Mouse (Mus musculus) midbrain, postnatal 0 days (tissue): ENCODE data around the gene Alg5. TPM values are rescaled to one million over a fixed set of nuclear protein-coding genes. Genes with fewer than 3 reads are reported as not detected.

Source experiments
- ATAC-seq: fragments of 200-750 bp; cut with Nextera tagmentation; 2 replicates; pipeline ENCODE4 v1.8.0; 2017; ENCODE audit warnings: moderate number of reproducible peaks, mild to moderate bottlenecking, moderate TSS enrichment, moderate library complexity; ENCODE audit not compliant: low FRiP score
- DNase-seq: peaks from one replicate; pipeline ENCODE4 v3.0.0-alpha.2; 2015; ENCODE audit warnings: low spot score
- H3K27ac ChIP-seq: fragments of 300-500 bp; sonication (generic); 2 replicates; pipeline ENCODE4 v1.5.1; 2014; ENCODE audit warnings: low read depth, mild to moderate bottlenecking, low read length, mixed read lengths
- H3K27me3 ChIP-seq: fragments of 300-500 bp; sonication (generic); 2 replicates; pipeline ENCODE4 v1.6.1; 2014; ENCODE audit warnings: low read length, control low read depth, mixed read lengths; ENCODE audit not compliant: insufficient read depth
- H3K36me3 ChIP-seq: fragments of 300-500 bp; sonication (generic); 2 replicates; pipeline ENCODE4 v1.6.1; 2014; ENCODE audit warnings: low read length, control low read depth, mixed read lengths; ENCODE audit not compliant: insufficient read depth
- H3K4me1 ChIP-seq: fragments of 300-500 bp; sonication (generic); 2 replicates; pipeline ENCODE4 v1.6.1; 2014; ENCODE audit warnings: mild to moderate bottlenecking, control low read depth, antibody characterized with exemption, low read length, mixed read lengths; ENCODE audit not compliant: insufficient read depth
- H3K4me2 ChIP-seq: fragments of 300-500 bp; sonication (generic); 2 replicates; pipeline ENCODE4 v1.6.1; 2014; ENCODE audit warnings: low read depth, mild to moderate bottlenecking, low read length, mixed read lengths; ENCODE audit not compliant: poor library complexity, severe bottlenecking
- H3K4me3 ChIP-seq: fragments of 300-500 bp; sonication (generic); 2 replicates; pipeline ENCODE4 v1.5.1; 2014; ENCODE audit warnings: low read depth, mild to moderate bottlenecking, low read length, moderate library complexity
- H3K9ac ChIP-seq: fragments of 300-500 bp; sonication (generic); replicated peaks from 2 replicates; pipeline ENCODE4 v1.6.1; 2014; ENCODE audit warnings: mild to moderate bottlenecking, low read length, moderate library complexity, mixed read lengths; ENCODE audit not compliant: poor library complexity, severe bottlenecking
- H3K9me3 ChIP-seq: fragments of 300-500 bp; sonication (generic); 2 replicates; pipeline ENCODE4 v1.6.1; 2016; ENCODE audit warnings: low read length, control low read depth
- CTCF ChIP-seq: IDR thresholded peaks from 2 replicates; pipeline ENCODE4 v1.5.1; 2016; ENCODE audit warnings: antibody characterized with exemption, mild to moderate bottlenecking
- WGBS: fragments of 180-500 bp; shearing (Covaris S2); extraction: QIAGEN DNeasy Blood & Tissue Kit; methylation state at CpG from one replicate; pipeline ENCODE4 v1.1.7; 2014; 5-methylcytosine and 5-hydroxymethylcytosine counted together
- polyA plus RNA-seq: library from polyadenylated mRNA; unstranded; fragments of >200 nt; fragmentation: Nextera tagmentation; extraction: Ambion mirVana; gene quantifications from 2 replicates; pipeline ENCODE4 v1.2.1, GENCODE M21; 2015
- total RNA-seq: library from RNA; depleted of rRNA; stranded (reverse); fragments of >200 nt; gene quantifications from 2 replicates; pipeline ENCODE4 v1.2.3, GENCODE M21; 2014

Alg5 gene
- total and polyA plus RNA-seq, 2 experiments from 2014 or later, result 18.9 to 65.8 TPM

DNA sequence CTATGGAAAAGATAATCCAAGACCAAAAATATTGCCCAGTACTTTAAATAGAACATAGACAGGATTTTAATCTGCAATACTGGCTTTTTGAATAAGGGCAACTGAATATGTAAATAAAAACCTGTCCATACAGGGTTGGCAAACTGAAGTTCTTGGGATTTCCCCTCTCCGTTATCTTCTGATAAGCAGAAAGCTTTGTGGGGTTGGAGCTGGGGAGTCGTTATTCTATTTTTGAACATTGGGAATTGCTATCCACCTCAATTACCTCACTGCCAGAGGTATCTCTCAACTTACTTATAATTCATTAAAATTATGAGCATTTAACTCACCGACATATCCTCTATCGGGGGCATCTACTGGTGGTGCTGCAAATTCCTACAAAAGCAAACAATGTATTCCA, 3.0 kb upstream of the Alg5 start:
- H3K27ac ChIP-seq, result no peak overlapping the region
- no peak for TF ChIP-seq CTCF
- 92% methylated on average over 4 of the region's 4 CpGs for WGBS
- no peak overlapping the region for H3K4me3 ChIP-seq
- ATAC-seq, result no peak
- no peak for DNase-seq
- H3K9me3 ChIP-seq, result no peaks in the 10 kb centered on the region
- H3K4me1 ChIP-seq, result 0 out of 2 replicates have a peak, but pooled peaks cover 4% of the 10 kb centered on the region
- peaks cover 41% of the 10 kb centered on the region for H3K36me3 ChIP-seq
- no peak overlapping the region for H3K9ac ChIP-seq
- H3K4me2 ChIP-seq, result no peak overlapping the region
- no peaks in the 10 kb centered on the region for H3K27me3 ChIP-seq

GRCm38 (mm10) chr3:54734411-54735246, 710 bp upstream of the Alg5 start:
- Histone ChIP-seq H3K27ac (peak overlapping the region; percentile 97), H3K4me3 (peak overlapping the region; percentile 88), H3K9me3 (no peaks in the 10 kb centered on the region), H3K9ac (peak overlapping the region; percentile 84), H3K36me3 (peaks cover 27% of the 10 kb centered on the region), H3K4me2 (peak overlapping the region; percentile 79), H3K27me3 (no peaks in the 10 kb centered on the region), H3K4me1 (0 out of 2 replicates have a peak, but pooled peaks cover 4% of the 10 kb centered on the region)
- ATAC-seq, result peak; percentile 94
- TF ChIP-seq CTCF, result no peak
- under 1% methylated on average over 64 of the region's 84 CpGs for WGBS
- peak; percentile 92 for DNase-seq

DNA sequence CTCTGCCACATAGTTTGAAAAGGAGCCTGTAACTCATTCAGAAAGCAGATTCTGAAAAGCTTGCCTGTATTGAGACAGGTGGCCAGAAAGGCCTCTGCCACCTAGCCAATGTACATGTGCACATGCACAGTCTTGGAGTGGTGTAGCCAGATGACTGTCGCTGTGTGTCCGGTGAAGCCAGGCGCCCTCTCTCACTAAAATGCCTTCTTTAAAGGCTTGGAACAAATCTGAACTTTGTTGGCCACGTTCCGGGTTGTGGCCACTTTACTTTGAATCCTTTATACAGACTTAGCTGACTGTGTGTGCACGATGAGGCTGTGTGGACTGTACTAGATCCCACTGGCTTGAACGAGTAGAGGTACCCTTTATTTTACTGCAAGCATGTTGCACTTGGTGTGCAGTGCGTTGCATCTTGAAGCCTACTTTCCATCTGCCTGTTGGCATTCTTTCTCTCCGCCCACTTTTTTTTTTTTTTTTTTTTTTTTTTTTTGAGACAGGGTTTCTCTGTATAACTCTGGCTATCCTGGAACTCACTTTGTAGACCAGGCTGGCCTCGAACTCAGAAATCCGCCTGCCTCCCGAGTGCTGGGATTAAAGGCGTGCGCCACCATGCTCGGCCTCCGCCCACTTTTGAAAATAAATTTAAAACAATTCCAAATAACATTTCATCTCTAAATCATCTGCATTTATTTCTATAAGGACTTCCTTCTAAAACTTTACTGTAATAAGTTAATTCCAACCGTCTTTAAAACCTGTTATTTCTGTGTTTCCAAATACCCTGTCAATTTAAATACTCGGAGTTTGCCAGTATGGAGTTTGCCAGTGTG, 975 bp downstream of the Alg5 start:
- Histone ChIP-seq H3K27ac (peak overlapping the region; percentile 97), H3K27me3 (no peaks in the 10 kb centered on the region), H3K9ac (peak overlapping the region; percentile 84), H3K4me3 (peak overlapping the region; percentile 88), H3K36me3 (peaks cover 19% of the 10 kb centered on the region), H3K4me2 (peak overlapping the region; percentile 79), H3K9me3 (no peaks in the 10 kb centered on the region), H3K4me1 (0 out of 2 replicates have a peak, but pooled peaks cover 4% of the 10 kb centered on the region)
- WGBS, result 53% methylated on average over 18 of the region's 18 CpGs
- TF ChIP-seq CTCF, result no peak
- ATAC-seq (no peak), DNase-seq (peak; percentile 37)

DNA sequence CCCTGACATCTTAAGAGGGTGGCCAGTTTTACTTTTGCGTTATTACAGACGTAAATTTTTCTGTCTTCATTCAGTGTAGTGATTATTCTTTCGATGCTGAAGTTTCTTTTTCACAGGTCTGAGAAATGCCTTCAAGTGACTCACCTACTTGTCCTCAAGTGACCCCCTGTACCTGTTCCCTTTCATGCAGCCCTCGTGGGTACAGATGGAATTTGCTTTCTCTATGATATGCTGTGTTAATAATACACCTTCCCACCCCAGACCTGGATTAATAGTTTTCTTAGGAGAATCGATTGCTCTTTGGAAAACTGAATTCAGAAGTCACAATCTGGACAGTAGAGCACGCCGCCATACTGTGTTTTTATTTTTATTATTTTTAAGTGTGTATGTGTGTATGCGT, 2.0 kb downstream of the Alg5 start:
- Histone ChIP-seq H3K9ac (no peak overlapping the region), H3K9me3 (no peaks in the 10 kb centered on the region), H3K4me2 (no peak overlapping the region), H3K4me1 (0 out of 2 replicates have a peak, but pooled peaks cover 4% of the 10 kb centered on the region), H3K36me3 (peaks cover 13% of the 10 kb centered on the region), H3K4me3 (no peak overlapping the region), H3K27me3 (no peaks in the 10 kb centered on the region), H3K27ac (no peak overlapping the region)
- WGBS, result 96% methylated on average over 8 of the region's 8 CpGs
- no peak for TF ChIP-seq CTCF
- no peak for DNase-seq
- ATAC-seq, result no peak

GRCm38 (mm10) chr3:54741965-54742364, 6.6 kb downstream of the Alg5 start:
- Histone ChIP-seq H3K4me1 (no peaks in the 10 kb centered on the region), H3K9me3 (no peaks in the 10 kb centered on the region), H3K9ac (no peak overlapping the region), H3K27me3 (no peaks in the 10 kb centered on the region), H3K4me2 (no peak overlapping the region), H3K4me3 (no peak overlapping the region), H3K36me3 (peaks cover 48% of the 10 kb centered on the region), H3K27ac (no peak overlapping the region)
- ATAC-seq, result no peak
- TF ChIP-seq CTCF, result no peak
- no peak for DNase-seq
- 98% methylated on average over 11 of the region's 11 CpGs for whole genome bisulfite sequencing
